Mouse (Mus musculus): ENCODE data around the gene Gpbar1. TPM values are rescaled to one million over a fixed set of nuclear protein-coding genes. Genes with fewer than 3 reads are reported as not detected.

The Gpbar1 gene
- 0.05 and 0.06 TPM in 2 replicates for polyA plus RNA-seq (2012; rRNA removed)

DNA sequence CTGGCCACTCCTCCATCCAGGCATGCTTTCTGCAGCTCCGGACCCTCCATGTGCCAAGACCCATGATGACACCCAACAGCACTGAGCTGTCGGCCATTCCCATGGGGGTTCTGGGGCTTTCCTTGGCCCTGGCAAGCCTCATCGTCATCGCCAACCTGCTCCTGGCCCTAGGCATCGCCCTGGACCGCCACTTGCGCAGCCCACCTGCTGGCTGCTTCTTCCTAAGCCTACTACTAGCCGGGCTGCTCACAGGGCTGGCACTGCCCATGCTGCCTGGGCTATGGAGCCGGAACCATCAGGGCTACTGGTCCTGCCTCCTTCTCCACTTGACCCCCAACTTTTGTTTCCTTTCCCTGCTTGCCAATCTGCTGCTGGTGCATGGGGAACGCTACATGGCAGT is at the start of gene Gpbar1:
Gene Gpbar1, plus strand, starts transcription at position 13 of the 400 bp plus-strand sequence.

DNA sequence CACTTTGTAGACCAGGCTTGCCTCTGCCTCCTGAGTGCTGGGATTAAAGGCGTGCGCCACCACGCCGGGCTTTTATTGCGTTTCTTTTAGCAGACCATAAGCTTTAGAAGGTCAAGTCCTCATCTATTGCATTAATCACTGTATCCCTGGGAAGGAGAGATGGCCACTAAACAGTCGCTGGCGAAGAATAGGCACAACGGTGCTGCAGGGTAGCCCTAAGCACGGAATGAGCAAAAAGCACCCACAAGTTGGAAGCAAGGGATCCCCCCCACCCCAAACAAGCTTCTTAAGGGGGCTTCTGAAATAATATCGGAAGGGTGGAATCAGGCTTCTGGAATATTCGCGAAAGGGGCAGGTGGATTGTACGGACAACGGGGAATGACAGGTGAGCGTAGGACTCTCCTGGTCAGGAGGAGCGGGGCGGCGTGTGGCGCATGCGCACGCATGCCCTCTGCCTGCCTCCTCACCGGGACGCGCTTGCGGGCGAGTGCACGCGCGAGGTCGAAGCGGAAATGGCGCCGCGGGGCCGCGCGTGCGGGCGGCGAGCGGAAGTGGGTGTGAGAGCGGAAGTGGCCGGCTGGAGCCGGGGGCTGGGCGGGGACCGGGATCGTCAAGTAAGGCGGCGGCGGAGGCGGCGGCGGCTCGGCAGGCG is 42.3 kb upstream of the Gpbar1 start, which contains the start of gene Arpc2:
Gene Arpc2, plus strand, starts transcription at position 147 of the 652 bp plus-strand sequence.

DNA sequence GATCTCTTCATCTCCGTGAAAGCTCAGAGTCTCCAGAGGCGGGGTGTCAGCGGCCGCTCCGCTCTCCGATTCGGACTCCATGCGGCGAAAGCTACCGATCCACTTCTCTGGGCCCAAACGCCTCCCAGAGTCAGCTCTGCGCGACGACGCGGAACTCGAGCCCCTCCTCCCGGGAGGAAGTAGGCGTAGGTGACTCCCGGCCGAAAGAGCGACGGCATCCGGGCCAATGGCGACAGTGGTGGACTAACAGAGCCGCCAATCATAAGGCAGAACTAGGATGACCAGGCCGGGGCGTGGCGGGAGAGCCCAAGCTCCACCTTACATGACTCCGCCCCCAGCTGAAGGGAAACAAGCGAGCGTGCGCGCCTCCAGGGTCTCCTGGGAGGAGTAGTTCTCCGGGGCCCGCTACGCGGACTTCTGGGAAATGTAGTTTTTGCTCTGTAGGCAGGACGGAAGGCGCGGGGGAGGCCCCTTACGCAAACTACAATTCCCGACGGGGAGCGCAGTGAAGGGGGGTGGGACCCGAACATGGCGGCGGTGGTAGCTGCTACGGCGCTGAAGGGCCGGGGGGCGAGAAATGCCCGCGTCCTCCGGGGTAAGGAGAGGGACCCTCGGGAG is 6.3 kb downstream of the Gpbar1 start, which contains the start of the genes Aamp and Pnkd:
Gene Aamp, minus strand, starts transcription at position 196 of the 618 bp plus-strand sequence.
Gene Pnkd, plus strand, starts transcription at position 388 of the 618 bp plus-strand sequence.

GRCm38 (mm10) chr1:74305522-74305921 is 27.2 kb downstream of the Gpbar1 start, which contains the start of gene Tmbim1:
Gene Tmbim1 (minus strand): TSS chr1:74305622.

Other genes starting within 250 kb of the Gpbar1 start
- 8.3 and 13.0 TPM in 2 replicates for gene Tns1, start 154.1 kb upstream of the Gpbar1 start, polyA plus RNA-seq (2012; rRNA removed)
- gene Rufy4, start 153.0 kb upstream of the Gpbar1 start, polyA plus RNA-seq (2012; rRNA removed), result 0.65 and 0.75 TPM in 2 replicates
- 0.09 and 0.10 TPM in 2 replicates for gene Cxcr2, start 124.6 kb upstream of the Gpbar1 start, polyA plus RNA-seq (2012; rRNA removed)
- not detected in 2 replicates for gene Cxcr1, start 83.9 kb upstream of the Gpbar1 start, polyA plus RNA-seq (2012; rRNA removed)
- gene Arpc2, start 42.5 kb upstream of the Gpbar1 start, polyA plus RNA-seq (2012; rRNA removed), result 200 and 212 TPM in 2 replicates
- 170 and 189 TPM in 2 replicates for gene Aamp, start 6.2 kb downstream of the Gpbar1 start, polyA plus RNA-seq (2012; rRNA removed)
- gene Pnkd, start 6.4 kb downstream of the Gpbar1 start, polyA plus RNA-seq (2012; rRNA removed), result 64.7 and 71.0 TPM in 2 replicates
- 5.7 and 12.6 TPM in 2 replicates for gene Tmbim1, start 27.1 kb downstream of the Gpbar1 start, polyA plus RNA-seq (2012; rRNA removed)
- gene Catip, start 83.6 kb downstream of the Gpbar1 start, polyA plus RNA-seq (2012; rRNA removed), result 2.4 and 2.7 TPM in 2 replicates
- 4.1 and 4.3 TPM in 2 replicates for gene Slc11a1, start 96.6 kb downstream of the Gpbar1 start, polyA plus RNA-seq (2012; rRNA removed)
- 40.5 and 53.6 TPM in 2 replicates for gene Ctdsp1, start 113.0 kb downstream of the Gpbar1 start, polyA plus RNA-seq (2012; rRNA removed)
- gene Vil1, start 130.8 kb downstream of the Gpbar1 start, polyA plus RNA-seq (2012; rRNA removed), result 0.05 and 0.06 TPM in 2 replicates
- gene Cnot9, start 227.5 kb downstream of the Gpbar1 start, polyA plus RNA-seq (2012; rRNA removed), result 50.3 and 54.8 TPM in 2 replicates